In the genomic region with DNA sequence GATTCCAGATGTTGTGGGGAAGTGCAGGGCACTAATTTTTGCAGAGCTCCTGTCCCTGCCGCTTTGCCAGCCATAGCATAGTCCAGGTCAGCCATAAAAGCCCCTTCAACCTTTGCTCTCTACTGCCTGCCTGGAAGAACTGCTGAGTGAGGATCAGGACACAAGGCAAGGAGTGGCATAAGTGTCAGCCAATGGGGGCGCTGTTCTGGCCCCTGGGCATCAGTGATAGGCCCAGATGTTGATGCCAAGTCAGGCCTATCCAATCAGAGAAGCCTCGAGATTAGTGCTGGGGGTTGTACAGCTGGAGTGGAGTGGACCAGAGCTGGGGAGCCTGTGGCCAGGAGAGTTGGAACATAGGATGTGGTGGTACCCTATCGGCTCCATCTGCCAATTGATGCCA, we compare ENCODE assay signal across 1 mouse cellular context.
TF ChIP-seq lines count a peak whose summit lies in the region.

No protein-coding gene starts in this region.

TF ChIP-seq in MEL, 35 proteins besides CTCF, POLR2A, EP300 and RAD21 (continued from another document):
- TF ChIP-seq MYB (IDR thresholded peaks at IDR 0.05; ENCODE audit: low read depth, low read length) (no peak), ZKSCAN1 (IDR thresholded peaks at IDR 0.05; ENCODE audit: low read depth, low read length) (no peak), SIN3A (IDR thresholded peaks at IDR 0.05; ENCODE audit: low read length) (no peak), MAX (IDR thresholded peaks at IDR 0.05; ENCODE audit: low read length) (no peak), CHD2 (IDR thresholded peaks at IDR 0.05; ENCODE audit: low read length) (no peak), POLR2AphosphoS2 (IDR thresholded peaks at IDR 0.05; ENCODE audit: low read length) (no peak), USF1 (IDR thresholded peaks at IDR 0.05; ENCODE audit: low read depth, low read length) (no peak), ZNF384 (IDR thresholded peaks at IDR 0.05; ENCODE audit: low read depth, low read length) (no peak), KAT2A (conservative IDR thresholded peaks at IDR 0.05; ENCODE audit: low read depth, low read length) (no peak), CHD1 (IDR thresholded peaks at IDR 0.05; ENCODE audit: low read depth, low read length) (no peak), SMC3 (IDR thresholded peaks at IDR 0.05; ENCODE audit: low read depth, low read length) (no peak), ETS1 (IDR thresholded peaks at IDR 0.05; ENCODE audit: low read depth, low read length) (no peak)
